Mouse (Mus musculus) midbrain, embryonic 14.5 days (tissue): ENCODE measurements at regions not wholly inside any gene's neighbourhood (a gene's known extent, or its start where the extent isn't known, plus 50 kb on each side); places are given as distances from the start of the nearest gene placed in this dataset.
A peak's percentile ranks its signal among the peaks of the same experiment; 100 is the strongest.
"Not testable (repeated sequence)": the region's sequence is repeated elsewhere in the genome, so short reads cannot be mapped to it uniquely, and the experiment has no call there.

ENCODE experiments used
- ATAC-seq: fragments of 200-750 bp; cut with Nextera tagmentation; 2 replicates; pipeline ENCODE4 v1.8.0; 2017; ENCODE audit warnings: moderate number of reproducible peaks, moderate library complexity; ENCODE audit not compliant: low FRiP score, low TSS enrichment
- DNase-seq: peaks from one replicate; pipeline ENCODE4 v3.0.0-alpha.2; 2015
- H3K27ac ChIP-seq: fragments of 300-500 bp; sonication (generic); replicated peaks from 2 replicates; pipeline ENCODE4 v1.5.1; 2014; ENCODE audit warnings: mild to moderate bottlenecking, low read depth, low read length, moderate library complexity
- H3K27me3 ChIP-seq: fragments of 300-500 bp; sonication (generic); 2 replicates; pipeline ENCODE4 v1.6.1; 2014; ENCODE audit warnings: low read length, control low read depth, mixed read lengths; ENCODE audit not compliant: control insufficient read depth, insufficient read depth
- H3K36me3 ChIP-seq: fragments of 300-500 bp; sonication (generic); 2 replicates; pipeline ENCODE4 v1.6.1; 2014; ENCODE audit warnings: low read length, control low read depth; ENCODE audit not compliant: control insufficient read depth, insufficient read depth
- H3K4me1 ChIP-seq: fragments of 300-500 bp; sonication (generic); 2 replicates; pipeline ENCODE4 v1.6.1; 2014; ENCODE audit warnings: mild to moderate bottlenecking, antibody characterized with exemption, low read length, control low read depth; ENCODE audit not compliant: control insufficient read depth, insufficient read depth
- H3K4me2 ChIP-seq: fragments of 300-500 bp; sonication (generic); 2 replicates; pipeline ENCODE4 v1.6.1; 2014; ENCODE audit warnings: mild to moderate bottlenecking, low read length, moderate library complexity
- H3K4me3 ChIP-seq: fragments of 300-500 bp; sonication (generic); replicated peaks from 2 replicates; pipeline ENCODE4 v1.5.1; 2014; ENCODE audit warnings: low read depth, low read length
- H3K9ac ChIP-seq: fragments of 300-500 bp; sonication (generic); replicated peaks from 2 replicates; pipeline ENCODE4 v1.6.1; 2014; ENCODE audit warnings: mild to moderate bottlenecking, low read length, moderate library complexity
- H3K9me3 ChIP-seq: fragments of 300-500 bp; sonication (generic); 2 replicates; pipeline ENCODE4 v1.6.1; 2016; ENCODE audit warnings: low read length, control low read depth, mixed read lengths; ENCODE audit not compliant: control insufficient read depth
- WGBS: fragments of 180-500 bp; shearing (Covaris S2); extraction: QIAGEN DNeasy Blood & Tissue Kit; methylation state at CpG from one replicate; pipeline ENCODE4 v1.1.7; 2014; 5-methylcytosine and 5-hydroxymethylcytosine counted together

GRCm38 (mm10) chr13:80747022-80747421 is 136.2 kb upstream of the Arrdc3 start:
- ATAC-seq, result peak; percentile 73; the same call in 1 of the 2 replicates
- not testable (repeated sequence) for H3K27ac ChIP-seq, H3K4me2 ChIP-seq, H3K9ac ChIP-seq, H3K4me1 ChIP-seq, H3K9me3 ChIP-seq, H3K4me3 ChIP-seq, H3K27me3 ChIP-seq, H3K36me3 ChIP-seq
- 50% methylated on average over 6 of the region's 6 CpGs for WGBS
- peak; percentile 89 for DNase-seq
